Mouse (Mus musculus) G1E (cell line): Measurements from ENCODE around the gene Cd109. TPM values are rescaled to one million over a fixed set of nuclear protein-coding genes. Genes with fewer than 3 reads are reported as not detected.

Experiments
- ATAC-seq: 2 replicates; pipeline ENCODE4 v1.8.0; 2016; ENCODE audit warnings: mild to moderate bottlenecking; ENCODE audit not compliant: insufficient number of reproducible peaks, poor library complexity, low FRiP score, severe bottlenecking; ENCODE audit errors: extremely low read depth
- DNase-seq: peaks from one replicate; pipeline ENCODE4 v3.0.0; 2012; ENCODE audit warnings: low spot score
- H3K27me3 ChIP-seq: 2 replicates; pipeline ENCODE4 v1.6.1; 2012; ENCODE audit warnings: mild to moderate bottlenecking, low read length, inconsistent platforms; ENCODE audit not compliant: insufficient read depth
- H3K36me3 ChIP-seq: replicated peaks from 2 replicates; pipeline ENCODE3; 2012; ENCODE audit warnings: mild to moderate bottlenecking, inconsistent platforms
- H3K4me1 ChIP-seq: 2 replicates; pipeline ENCODE4 v1.6.1; 2012; ENCODE audit warnings: low read depth, low read length, inconsistent platforms, mixed read lengths; ENCODE audit not compliant: insufficient read depth
- H3K4me3 ChIP-seq: 2 replicates; pipeline ENCODE4 v1.5.1; 2012; ENCODE audit warnings: low read depth, mild to moderate bottlenecking, inconsistent platforms, low read length, moderate library complexity, mixed read lengths
- H3K9me3 ChIP-seq: replicated peaks from 2 replicates; pipeline ENCODE4 v1.6.1; 2012; ENCODE audit warnings: inconsistent platforms
- CTCF ChIP-seq: IDR thresholded peaks from 2 replicates; pipeline ENCODE4 v1.5.1; 2012; ENCODE audit warnings: low read depth, low read length, inconsistent platforms, mixed read lengths
- GATA1 ChIP-seq: IDR thresholded peaks from 2 replicates; pipeline ENCODE4 v1.6.1; 2012; ENCODE audit warnings: borderline replicate concordance, low read length, inconsistent platforms, mixed read lengths
- GATA2 ChIP-seq: IDR thresholded peaks from 2 replicates; pipeline ENCODE4 v1.6.1; 2012; ENCODE audit warnings: low read depth, low read length, inconsistent platforms, borderline replicate concordance
- POLR2AphosphoS5 ChIP-seq: IDR thresholded peaks from 2 replicates; pipeline ENCODE4 v1.6.1; 2012; ENCODE audit warnings: low read depth, low read length, inconsistent platforms; ENCODE audit not compliant: insufficient replicate concordance
- TAL1 ChIP-seq: conservative IDR thresholded peaks from 2 replicates; pipeline ENCODE4 v1.6.1; 2012; ENCODE audit warnings: low read depth, low read length, inconsistent platforms, mixed read lengths
- polyA plus RNA-seq: library from polyadenylated mRNA; stranded (reverse); fragments of >175 nt; gene quantifications from 2 replicates; pipeline ENCODE4 v1.2.3, GENCODE M21; 2012
- total RNA-seq, 2 experiments: library from RNA; stranded (forward) in 1 of 2; stranded (reverse) in 1 of 2; fragments of 200-1000 nt in 1 of 2; fragments of >200 nt in 1 of 2; fragmentation: Nextera tagmentation in 1 of 2; gene quantifications; 2 replicates each; pipeline ENCODE4 v1.2.3; 2014 to 2017

The Cd109 gene
- total and polyA plus RNA-seq, 3 experiments: 0.61 to 29.0 (median 11.4) TPM

DNA sequence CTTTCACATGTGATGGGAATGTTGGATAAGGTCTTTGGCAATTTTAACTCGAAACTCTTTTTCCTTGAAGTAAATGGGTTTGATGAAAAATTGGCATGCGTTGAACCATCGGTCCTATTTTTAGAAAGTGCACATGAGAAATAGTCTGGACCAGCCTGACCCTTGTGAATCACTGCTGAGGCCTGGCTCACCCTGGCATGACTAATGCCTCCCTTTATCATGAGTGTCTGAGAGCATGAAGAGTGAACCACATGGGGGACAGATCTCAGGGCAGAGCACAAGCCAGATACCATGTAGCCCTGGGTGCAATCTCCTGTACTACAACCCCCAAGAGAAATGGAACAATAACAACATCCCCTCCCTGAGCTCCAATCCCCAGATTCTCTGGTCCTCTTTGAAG, 18.6 kb downstream of the Cd109 start:
- no peaks in the 10 kb centered on the region for H3K9me3 ChIP-seq
- H3K4me1 ChIP-seq: peaks cover 68% of the 10 kb centered on the region
- no peak overlapping the region for H3K4me3 ChIP-seq
- ATAC-seq (no peak), DNase-seq (no peak)
- H3K36me3 ChIP-seq: peaks cover 3% of the 10 kb centered on the region
- TF ChIP-seq CTCF (no peak), TAL1 (no peak), POLR2AphosphoS5 (no peak), GATA2 (no peak), GATA1 (no peak)
- H3K27me3 ChIP-seq: no peaks in the 10 kb centered on the region

DNA sequence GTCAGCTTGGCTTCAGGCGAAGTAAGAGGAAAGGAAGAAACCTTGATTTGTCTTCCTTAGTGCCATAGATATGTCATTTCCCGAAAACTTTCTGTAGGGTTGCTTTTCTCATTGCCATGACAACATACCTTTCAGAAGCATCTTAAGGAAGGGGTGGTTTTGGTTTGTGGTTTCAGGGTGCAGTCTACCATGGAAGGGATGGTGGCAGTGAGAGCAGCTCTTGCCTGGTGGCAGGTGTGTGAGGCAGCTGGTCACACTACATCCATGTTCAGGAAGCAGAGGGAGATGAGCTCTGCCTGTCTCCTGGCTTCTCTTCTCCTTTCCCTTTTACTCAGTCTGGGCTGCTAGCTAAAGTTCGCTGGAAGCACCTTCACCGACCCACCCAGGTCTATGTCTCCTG, 26.0 kb downstream of the Cd109 start:
- Histone ChIP-seq H3K4me1 (peaks cover 64% of the 10 kb centered on the region), H3K4me3 (no peak overlapping the region), H3K27me3 (no peaks in the 10 kb centered on the region), H3K9me3 (no peaks in the 10 kb centered on the region), H3K36me3 (peaks cover 39% of the 10 kb centered on the region)
- ATAC-seq (no peak), DNase-seq (no peak)
- TF ChIP-seq POLR2AphosphoS5 (no peak), GATA1 (no peak)

DNA sequence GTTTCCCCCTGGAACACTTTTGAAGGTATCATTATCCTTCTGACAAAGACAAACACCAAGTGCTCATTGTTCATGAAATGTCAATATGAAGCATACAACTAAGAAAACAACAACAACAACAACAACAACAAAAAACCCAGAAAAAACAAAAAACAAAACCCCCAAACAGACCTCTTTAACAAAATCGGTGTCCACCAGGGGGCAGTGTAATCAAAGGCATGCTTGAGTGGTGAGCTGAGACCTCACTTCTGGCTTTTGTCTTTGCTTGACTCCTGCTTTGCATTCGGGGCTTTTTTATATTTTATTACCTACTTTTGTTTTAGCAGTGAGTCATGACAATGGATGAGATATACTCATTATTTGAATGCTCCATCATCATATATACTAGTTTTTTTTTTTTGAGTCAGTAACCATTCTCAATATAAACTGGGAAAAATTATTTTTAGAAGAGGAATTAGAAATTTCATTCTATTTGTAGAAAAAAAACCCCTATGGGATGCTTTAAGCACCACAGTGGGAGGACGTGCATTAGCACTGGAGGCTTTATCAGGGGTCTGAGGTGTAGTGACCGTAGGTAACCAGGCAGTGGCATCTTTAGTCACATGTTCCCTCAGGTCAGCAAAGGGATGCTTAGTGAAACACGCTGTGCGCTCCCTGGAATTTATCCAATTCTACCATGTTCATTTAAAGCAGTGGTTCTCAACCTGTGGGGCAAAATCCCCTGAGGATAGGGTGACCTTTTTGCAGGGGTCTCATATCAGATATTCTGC, 30.8 kb downstream of the Cd109 start:
- H3K9me3 ChIP-seq: no peaks in the 10 kb centered on the region
- H3K4me1 ChIP-seq: peaks cover 24% of the 10 kb centered on the region
- DNase-seq: no peak
- H3K36me3 ChIP-seq: peaks cover 60% of the 10 kb centered on the region
- no peak; the same call in 1 of the 2 replicates for ATAC-seq
- no peak overlapping the region for H3K4me3 ChIP-seq
- no peaks in the 10 kb centered on the region for H3K27me3 ChIP-seq
- TF ChIP-seq CTCF (0 out of 2 replicates have a peak, but pooled peaks have one; percentile 45), GATA1 (no peak)

- DNase-seq (no peak), ATAC-seq (no peak)
- no peak overlapping the region for H3K4me3 ChIP-seq
- TF ChIP-seq GATA1 (no peak), POLR2AphosphoS5 (no peak), CTCF (no peak), TAL1 (no peak), GATA2 (no peak)
- peaks cover 13% of the 10 kb centered on the region for H3K4me1 ChIP-seq
- H3K9me3 ChIP-seq: no peaks in the 10 kb centered on the region
- H3K36me3 ChIP-seq: peaks cover 42% of the 10 kb centered on the region
- H3K27me3 ChIP-seq: no peaks in the 10 kb centered on the region
Observed at GRCm38 (mm10) chr9:78648641-78649040, 33.3 kb downstream of the Cd109 start.

GRCm38 (mm10) chr9:78649398-78649797, 34.1 kb downstream of the Cd109 start:
- no peak for ATAC-seq
- Histone ChIP-seq H3K36me3 (peaks cover 38% of the 10 kb centered on the region), H3K4me1 (peaks cover 9% of the 10 kb centered on the region), H3K4me3 (no peak overlapping the region), H3K27me3 (no peaks in the 10 kb centered on the region), H3K9me3 (no peaks in the 10 kb centered on the region)
- no peak for DNase-seq
- TF ChIP-seq GATA2: no peak
- TF ChIP-seq GATA1: no peak
- no peak for TF ChIP-seq CTCF
- no peak for TF ChIP-seq POLR2AphosphoS5
- TF ChIP-seq TAL1: no peak

DNA sequence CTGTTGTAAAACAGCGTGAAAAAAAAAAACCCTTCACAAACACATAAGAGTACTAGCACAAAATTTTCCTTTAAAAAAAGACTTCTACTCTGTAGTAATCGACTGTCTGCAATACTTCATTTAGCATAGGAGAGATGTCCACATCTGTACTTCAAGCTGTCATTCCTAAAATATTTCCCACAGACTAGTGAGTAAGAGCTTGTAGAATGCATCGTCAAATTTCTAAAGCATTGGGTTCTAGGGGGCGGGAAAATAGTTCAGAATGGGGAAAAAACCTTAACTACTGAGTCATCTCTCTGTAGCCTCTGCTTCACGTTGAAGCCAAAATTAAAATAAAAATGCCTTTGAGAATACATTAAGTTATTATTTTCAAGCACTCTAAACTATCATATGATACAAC, 42.2 kb downstream of the Cd109 start:
- no peak for TF ChIP-seq CTCF
- TF ChIP-seq GATA2: no peak
- no peak for TF ChIP-seq TAL1
- no peak for TF ChIP-seq POLR2AphosphoS5
- TF ChIP-seq GATA1: no peak
- Histone ChIP-seq H3K27me3 (no peaks in the 10 kb centered on the region), H3K9me3 (no peaks in the 10 kb centered on the region), H3K36me3 (peaks cover 32% of the 10 kb centered on the region), H3K4me3 (no peak overlapping the region), H3K4me1 (peaks cover 2% of the 10 kb centered on the region; the same call in 1 of the 2 replicates)
- DNase-seq: no peak
- ATAC-seq: no peak
